In genomic region chr12:88444040-88444439, GRCm38 (mm10) we compare ENCODE assay signal across 15 mouse cellular contexts.
A peak's percentile ranks its signal among the peaks of the same experiment; 100 is the strongest.
DNase-seq lines count a peak whose midpoint lies in the region; ATAC-seq and TF ChIP-seq lines count a peak whose summit lies in the region.
"Had no signal": no experiment of that assay in that cellular context is flagged by ENCODE, and none has a peak within 500 bp of the region (broad histone marks: within the 10 kb centered on the region; RNA-seq: fewer than 3 reads in every experiment).

No protein-coding gene starts in this region.

- no peaks in the 10 kb centered on the region; the same call in 1 of the 2 replicates for H3K36me3 ChIP-seq in liver, embryonic 11.5 days (ENCODE audit: control insufficient read depth, insufficient read depth, low read length)
- no peaks in the 10 kb centered on the region for H3K36me3 ChIP-seq in liver, embryonic 16.5 days (ENCODE audit: control insufficient read depth, insufficient read depth)
- no peaks in the 10 kb centered on the region; the same call in 1 of the 2 replicates for H3K36me3 ChIP-seq in stomach, postnatal 0 days (ENCODE audit: control insufficient read depth, insufficient read depth, low read length)

- WGBS in liver, embryonic 11.5 days: 89% methylated on average over 5 of the region's 5 CpGs
- WGBS in liver, embryonic 16.5 days (ENCODE audit: insufficient replicate concordance): 61% methylated on average over 5 of the region's 5 CpGs
- 57% methylated on average over 5 of the region's 5 CpGs for WGBS in stomach, postnatal 0 days

- H3K27ac ChIP-seq in liver, embryonic 11.5 days (ENCODE audit: low read depth, low read length): no peak overlapping the region
- no peak overlapping the region for H3K27ac ChIP-seq in liver, embryonic 16.5 days (ENCODE audit: low read length)
- no peak overlapping the region for H3K27ac ChIP-seq in stomach, postnatal 0 days (replicated peaks)
- H3K27ac ChIP-seq: embryonic facial prominence, embryonic 13.5 days; hindbrain, postnatal 0 days; limb, embryonic 13.5 days had no signal

- no peak overlapping the region for H3K9ac ChIP-seq in liver, embryonic 11.5 days (ENCODE audit: low read depth, low read length)
- H3K9ac ChIP-seq in liver, embryonic 16.5 days (ENCODE audit: low read depth, low read length): no peak overlapping the region
- no peak overlapping the region for H3K9ac ChIP-seq in stomach, postnatal 0 days (ENCODE audit: low read length)
- H3K9ac ChIP-seq: embryonic facial prominence, embryonic 13.5 days; limb, embryonic 13.5 days had no signal

- no peaks in the 10 kb centered on the region for H3K4me1 ChIP-seq in liver, embryonic 11.5 days (replicated peaks; ENCODE audit: control insufficient read depth, insufficient read depth, low read length)
- H3K4me1 ChIP-seq in liver, embryonic 16.5 days (ENCODE audit: control insufficient read depth, low read depth, low read length): no peaks in the 10 kb centered on the region; the same call in 1 of the 2 replicates
- H3K4me1 ChIP-seq in stomach, postnatal 0 days (replicated peaks; ENCODE audit: control insufficient read depth, insufficient read depth): no peaks in the 10 kb centered on the region

- no peak overlapping the region for H3K4me2 ChIP-seq in liver, embryonic 11.5 days
- no peak overlapping the region for H3K4me2 ChIP-seq in liver, embryonic 16.5 days (ENCODE audit: low read depth, low read length)
- no peak overlapping the region for H3K4me2 ChIP-seq in stomach, postnatal 0 days (replicated peaks; ENCODE audit: low read depth)
- H3K4me2 ChIP-seq: embryonic facial prominence, embryonic 13.5 days; limb, embryonic 13.5 days; midbrain, embryonic 11.5 days had no signal

- no peaks in the 10 kb centered on the region for H3K9me3 ChIP-seq in liver, embryonic 11.5 days (ENCODE audit: control insufficient read depth, low read length)
- no peaks in the 10 kb centered on the region for H3K9me3 ChIP-seq in liver, embryonic 16.5 days (replicated peaks; ENCODE audit: control insufficient read depth, low read length)
- no peaks in the 10 kb centered on the region for H3K9me3 ChIP-seq in stomach, postnatal 0 days (ENCODE audit: control insufficient read depth, low read length)
- H3K9me3 ChIP-seq: embryonic facial prominence, embryonic 13.5 days; limb, embryonic 13.5 days had no signal

- TF ChIP-seq CTCF in stomach, postnatal 0 days (IDR thresholded peaks at IDR 0.05; ENCODE audit: low read depth): no peak

- no peak for TF ChIP-seq EP300 in stomach, postnatal 0 days (optimal IDR thresholded peaks at IDR 0.05)

- ATAC-seq in liver, embryonic 11.5 days (replicated peaks; ENCODE audit: low FRiP score): peak; percentile 40; the same call in 1 of the 2 replicates
- peak; percentile 80 for ATAC-seq in liver, embryonic 16.5 days (ENCODE audit: low read depth)
- no peak for ATAC-seq in stomach, postnatal 0 days (ENCODE audit: low FRiP score, low TSS enrichment)
- ATAC-seq: forebrain, embryonic 14.5 days; hindbrain, postnatal 0 days had no signal

- no peak overlapping the region for H3K4me3 ChIP-seq in liver, embryonic 11.5 days (ENCODE audit: low read depth, low read length)
- no peak overlapping the region for H3K4me3 ChIP-seq in liver, embryonic 16.5 days (ENCODE audit: low read depth, low read length)
- H3K4me3 ChIP-seq in stomach, postnatal 0 days (ENCODE audit: low read depth, low read length): no peak overlapping the region
- H3K4me3 ChIP-seq: embryonic facial prominence, embryonic 13.5 days; limb, embryonic 13.5 days had no signal

- H3K27me3 ChIP-seq in liver, embryonic 11.5 days (replicated peaks; ENCODE audit: control insufficient read depth, insufficient read depth, low read length): no peaks in the 10 kb centered on the region
- no peaks in the 10 kb centered on the region for H3K27me3 ChIP-seq in liver, embryonic 16.5 days (ENCODE audit: control insufficient read depth, insufficient read depth, low read depth, low read length)
- no peaks in the 10 kb centered on the region for H3K27me3 ChIP-seq in stomach, postnatal 0 days (ENCODE audit: control insufficient read depth, insufficient read depth, low read length)
- H3K27me3 ChIP-seq: embryonic facial prominence, embryonic 13.5 days; limb, embryonic 13.5 days had no signal

- peak; percentile 49 to 55 for DNase-seq in cerebellum, postnatal 10 days
- DNase-seq in cerebellum, postnatal 36 days: no peak
- DNase-seq in liver, embryonic 11.5 days (ENCODE audit: low spot score): no peak
- DNase-seq in liver: no peak
- DNase-seq in stomach, postnatal 0 days (ENCODE audit: low spot score): peak; percentile 43
- no peak for DNase-seq in gastrocnemius, postnatal 4 days (ENCODE audit: low spot score in 2 of 2)
- no peak for DNase-seq in layer of hippocampus, postnatal 14 days (ENCODE audit: low spot score in 2 of 2)
- DNase-seq: cerebellum, adult 8-10 months; right cerebral cortex, adult 18-20 months had no signal

Comparison
In these comparisons a context has a peak if more than half of its experiments do, and no peak if none do; other contexts are left out.
1. DNase-seq: peak in cerebellum, postnatal 10 days (2 of 2) and stomach, postnatal 0 days (single experiment); none in cerebellum, postnatal 36 days (0 of 2), liver, embryonic 11.5 days (single experiment), liver (single experiment), gastrocnemius, postnatal 4 days (0 of 2) and layer of hippocampus, postnatal 14 days (0 of 2).